Mouse (Mus musculus): ENCODE results near the gene Pparg. TPM values are rescaled to one million over a fixed set of nuclear protein-coding genes. Genes with fewer than 3 reads are reported as not detected.
A peak's percentile ranks its signal among the peaks of the same experiment; 100 is the strongest.

Gene Pparg
- total RNA-seq, 2 experiments from 2014 or later = 8.1 to 10.3 TPM

DNA sequence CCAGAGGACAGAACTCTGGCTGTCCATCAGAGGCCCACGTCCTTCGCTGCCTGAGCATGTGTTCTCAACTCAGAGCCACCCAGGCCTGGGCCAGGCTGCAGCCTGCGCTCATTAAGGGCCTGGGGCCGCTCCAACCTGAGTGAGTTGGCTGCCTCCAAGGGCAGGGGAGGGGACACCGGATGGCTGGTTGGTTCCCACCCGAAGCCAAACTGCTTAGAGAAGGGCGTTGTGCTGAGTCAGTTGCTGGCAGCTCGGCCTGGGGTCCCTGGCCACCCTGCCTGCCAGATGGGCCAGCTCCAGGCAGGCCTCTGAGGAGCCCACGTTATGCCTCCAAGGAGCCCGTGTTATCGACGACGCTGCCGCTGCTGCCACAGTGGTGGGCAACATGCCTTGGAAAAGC, 138.8 kb downstream of the Pparg start:
- no peak for TF ChIP-seq CTCF (IDR thresholded peaks at IDR 0.05)
- no peak overlapping the region for H3K27ac ChIP-seq
- peak in 1 of 2 experiments; percentile 41 for DNase-seq (ENCODE audit: extremely low spot score in 1 of 2, low spot score in 2 of 2)
- H3K4me3 ChIP-seq = no peak overlapping the region
- intact Hi-C loops (cut with DNase I) = no loop called here

- no peak overlapping the region for H3K4me3 ChIP-seq
- H3K27ac ChIP-seq = no peak overlapping the region
- TF ChIP-seq CTCF (IDR thresholded peaks at IDR 0.05) = no peak
- no peak for DNase-seq (ENCODE audit: extremely low spot score in 1 of 2, low spot score in 2 of 2)
- intact Hi-C loops (cut with DNase I) = no loop called here
Measured at GRCm38 (mm10) chr6:115500234-115500633, 139.5 kb downstream of the Pparg start.

- no peak overlapping the region for H3K4me3 ChIP-seq
- no peak for DNase-seq (ENCODE audit: extremely low spot score in 1 of 2, low spot score in 2 of 2)
- intact Hi-C loops (cut with DNase I) = no loop called here
- H3K27ac ChIP-seq = no peak overlapping the region
- TF ChIP-seq CTCF (IDR thresholded peaks at IDR 0.05) = no peak
Measured at GRCm38 (mm10) chr6:115501131-115501530, 140.4 kb downstream of the Pparg start.

GRCm38 (mm10) chr6:115503038-115503437, 142.3 kb downstream of the Pparg start:
- DNase-seq (ENCODE audit: extremely low spot score in 1 of 2, low spot score in 2 of 2) = no peak

DNA sequence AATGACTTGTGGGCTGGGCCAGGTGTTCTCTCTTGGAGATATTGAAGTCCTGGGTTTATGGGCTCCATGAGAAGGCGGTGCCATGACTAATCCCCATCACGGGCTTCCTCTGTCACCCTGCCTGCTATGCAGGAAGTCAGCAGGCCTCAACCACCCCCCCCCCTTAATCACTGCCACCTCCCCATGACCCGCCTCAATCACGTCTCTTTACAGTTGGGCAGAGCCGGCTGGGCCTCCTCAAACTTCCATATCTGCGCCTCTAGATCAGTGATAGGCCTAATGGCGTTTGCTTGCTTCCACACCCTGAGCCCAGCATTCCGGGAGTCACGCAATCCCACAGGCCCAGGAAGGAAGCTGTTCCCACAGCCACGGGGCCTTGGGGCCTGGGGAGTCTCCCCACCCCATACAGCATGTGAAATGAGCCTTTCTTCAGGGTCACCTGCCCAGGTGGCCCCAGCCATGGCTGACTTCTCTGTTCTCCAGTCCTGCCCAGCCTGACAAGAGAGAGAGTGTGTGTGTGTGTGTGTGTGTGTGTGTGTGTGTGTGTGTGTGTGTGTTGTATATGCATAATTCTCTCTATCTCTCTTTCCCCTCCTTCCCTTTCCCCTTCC, 142.9 kb downstream of the Pparg start:
- no peak overlapping the region for H3K27ac ChIP-seq
- no peak overlapping the region for H3K4me3 ChIP-seq
- no peak for TF ChIP-seq CTCF (IDR thresholded peaks at IDR 0.05)
- no peak for DNase-seq (ENCODE audit: extremely low spot score in 1 of 2, low spot score in 2 of 2)
- intact Hi-C loops (cut with DNase I) = no loop called here

More at GRCm38 (mm10) chr6:115503038-115503437, 142.3 kb downstream of the Pparg start:
- intact Hi-C loops (cut with DNase I) = no loop called here
- H3K4me3 ChIP-seq = no peak overlapping the region
- no peak overlapping the region for H3K27ac ChIP-seq
- TF ChIP-seq CTCF (IDR thresholded peaks at IDR 0.05) = no peak

DNA sequence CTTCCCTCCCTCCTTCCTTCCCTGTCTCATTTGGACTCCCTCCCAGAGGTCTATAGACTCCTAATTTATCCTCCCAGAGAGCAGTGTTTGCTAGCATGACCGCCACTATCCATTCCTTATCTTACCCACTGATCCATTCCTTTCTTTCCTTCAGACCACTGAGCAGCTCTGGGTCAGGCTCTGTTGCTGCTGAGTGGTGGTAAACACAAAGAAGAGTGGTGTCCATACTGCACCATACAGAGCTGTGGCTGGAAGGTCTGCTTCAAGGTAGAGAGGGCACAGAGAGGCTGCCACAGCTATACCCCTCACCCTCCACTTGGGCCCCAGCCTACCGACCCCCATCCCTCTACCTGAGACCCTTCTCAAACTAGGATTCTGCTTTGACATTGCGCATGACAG, 143.4 kb downstream of the Pparg start:
- Histone ChIP-seq H3K4me3 (no peak overlapping the region), H3K27ac (no peak overlapping the region)
- DNase-seq (ENCODE audit: extremely low spot score in 1 of 2, low spot score in 2 of 2) = no peak
- intact Hi-C loops (cut with DNase I) = no loop called here
- no peak for TF ChIP-seq CTCF (IDR thresholded peaks at IDR 0.05)

GRCm38 (mm10) chr6:115504915-115505314, 144.2 kb downstream of the Pparg start:
- no peak for DNase-seq (ENCODE audit: extremely low spot score in 1 of 2, low spot score in 2 of 2)
- H3K4me3 ChIP-seq = no peak overlapping the region
- no peak overlapping the region for H3K27ac ChIP-seq
- intact Hi-C loops (cut with DNase I) = no loop called here
- no peak for TF ChIP-seq CTCF (IDR thresholded peaks at IDR 0.05)

GRCm38 (mm10) chr6:115506425-115506824, 145.7 kb downstream of the Pparg start:
- TF ChIP-seq CTCF (IDR thresholded peaks at IDR 0.05) = no peak
- Histone ChIP-seq H3K27ac (no peak overlapping the region), H3K4me3 (no peak overlapping the region)
- DNase-seq (ENCODE audit: extremely low spot score in 1 of 2, low spot score in 2 of 2) = no peak
- intact Hi-C loops (cut with DNase I) = no loop called here

- DNase-seq (ENCODE audit: extremely low spot score in 1 of 2, low spot score in 2 of 2) = no peak
- TF ChIP-seq CTCF (IDR thresholded peaks at IDR 0.05) = no peak
- Histone ChIP-seq H3K27ac (no peak overlapping the region), H3K4me3 (no peak overlapping the region)
- intact Hi-C loops (cut with DNase I) = no loop called here
Measured at GRCm38 (mm10) chr6:115511447-115511846, 150.7 kb downstream of the Pparg start.

DNA sequence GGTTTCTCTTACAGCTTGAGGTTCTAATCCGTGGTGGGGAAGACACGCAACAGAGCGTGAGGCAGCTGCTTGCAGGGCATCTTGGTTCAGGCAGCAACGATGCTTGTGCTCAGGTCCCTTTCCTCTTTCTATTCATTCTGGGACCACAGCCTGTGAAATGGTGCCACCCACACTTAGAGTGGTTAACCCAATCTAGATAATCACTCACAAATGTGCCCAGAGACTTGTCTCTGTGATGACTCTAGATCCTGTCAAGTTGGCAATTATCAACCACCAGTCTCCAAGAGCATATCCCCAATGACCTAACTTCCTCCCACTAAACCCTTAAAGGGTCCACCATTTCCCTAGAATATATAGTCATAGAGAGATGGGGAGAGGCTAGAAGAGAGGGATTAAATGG, 152.5 kb downstream of the Pparg start:
- DNase-seq (ENCODE audit: extremely low spot score in 1 of 2, low spot score in 2 of 2) = no peak
- no peak for TF ChIP-seq CTCF (IDR thresholded peaks at IDR 0.05)
- intact Hi-C loops (cut with DNase I) = no loop called here
- Histone ChIP-seq H3K4me3 (no peak overlapping the region), H3K27ac (no peak overlapping the region)

- intact Hi-C loops (cut with DNase I) = no loop called here
- no peak for DNase-seq (ENCODE audit: extremely low spot score in 1 of 2, low spot score in 2 of 2)
- Histone ChIP-seq H3K4me3 (no peak overlapping the region), H3K27ac (no peak overlapping the region)
- TF ChIP-seq CTCF (IDR thresholded peaks at IDR 0.05) = no peak
Measured at GRCm38 (mm10) chr6:115517904-115518303, 157.2 kb downstream of the Pparg start.

- no peak overlapping the region for H3K27ac ChIP-seq
Measured at GRCm38 (mm10) chr6:115518352-115518751, 157.6 kb downstream of the Pparg start.

GRCm38 (mm10) chr6:115519275-115519699, 158.5 kb downstream of the Pparg start:
- no peak overlapping the region for H3K27ac ChIP-seq
- TF ChIP-seq CTCF (IDR thresholded peaks at IDR 0.05) = no peak
- no peak for DNase-seq (ENCODE audit: extremely low spot score in 1 of 2, low spot score in 2 of 2)
- no peak overlapping the region for H3K4me3 ChIP-seq
- intact Hi-C loops (cut with DNase I) = no loop called here

More at GRCm38 (mm10) chr6:115518352-115518751, 157.6 kb downstream of the Pparg start:
- no peak for DNase-seq (ENCODE audit: extremely low spot score in 1 of 2, low spot score in 2 of 2)
- no peak for TF ChIP-seq CTCF (IDR thresholded peaks at IDR 0.05)
- intact Hi-C loops (cut with DNase I) = no loop called here
- no peak overlapping the region for H3K4me3 ChIP-seq
